Mouse (Mus musculus): Measurements from ENCODE around the gene Slc22a4.

GRCm38 (mm10) chr11:54076101-54076500 lies 48.2 kb upstream of the Slc22a4 start:
- TF ChIP-seq CTCF (IDR thresholded peaks at IDR 0.05; ENCODE audit: insufficient read depth, low read length) (no peak), POLR2A (IDR thresholded peaks at IDR 0.05; ENCODE audit: borderline replicate concordance, extremely low read depth, low read depth, low read length) (no peak)
